Mouse (Mus musculus) cerebral cortex, adult 2 months (tissue): ENCODE data around the gene Pdzrn3.

Source experiments
- WGBS: fragments of 180-500 bp; shearing (Covaris S2); methylation state at CpG from one replicate; pipeline ENCODE4 v1.1.7; 2018; 5-methylcytosine and 5-hydroxymethylcytosine counted together

Pdzrn3 gene

DNA sequence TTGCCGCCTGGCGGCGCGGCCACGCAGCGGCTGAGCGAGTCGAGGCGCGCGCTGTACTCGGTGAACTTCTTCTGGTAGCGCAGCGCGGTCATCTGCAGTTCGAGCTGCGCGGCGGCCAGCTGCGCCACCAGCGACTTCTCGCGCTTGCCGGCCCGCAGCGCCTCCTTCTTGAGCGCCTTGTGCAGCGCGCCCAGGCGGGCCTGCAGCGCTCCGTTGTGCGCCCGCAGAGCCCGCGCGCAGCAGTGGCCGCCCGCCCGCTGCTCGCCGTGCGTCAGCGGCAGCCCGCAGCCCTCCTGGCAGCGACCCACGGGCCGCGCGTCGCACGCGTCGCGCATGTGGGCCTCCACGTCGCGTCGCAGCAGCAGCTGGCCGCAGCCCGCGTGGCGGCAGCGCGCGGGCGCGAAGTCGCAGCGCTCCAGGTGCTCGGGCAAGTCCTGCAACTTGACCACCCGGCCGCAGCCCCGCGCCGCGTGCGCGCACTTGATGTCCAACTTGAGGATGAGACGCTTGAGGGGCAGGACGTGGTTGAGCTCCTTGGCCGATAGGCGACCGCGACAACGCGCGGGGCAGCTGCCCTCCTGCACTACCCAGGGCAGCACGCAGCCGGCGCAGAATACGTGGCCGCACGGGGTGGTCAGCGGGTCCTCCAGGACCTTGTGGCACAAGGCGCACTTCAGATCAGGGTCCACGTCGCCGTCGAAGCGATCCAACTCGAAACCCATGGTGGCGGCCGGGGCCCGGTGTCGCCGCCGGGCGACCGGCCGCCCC is at the start of gene Pdzrn3:
Pdzrn3 (minus strand) TSS at position 731 of the 768 bp plus-strand sequence.
- under 1% methylated on average over 100 of the region's 111 CpGs for WGBS

DNA sequence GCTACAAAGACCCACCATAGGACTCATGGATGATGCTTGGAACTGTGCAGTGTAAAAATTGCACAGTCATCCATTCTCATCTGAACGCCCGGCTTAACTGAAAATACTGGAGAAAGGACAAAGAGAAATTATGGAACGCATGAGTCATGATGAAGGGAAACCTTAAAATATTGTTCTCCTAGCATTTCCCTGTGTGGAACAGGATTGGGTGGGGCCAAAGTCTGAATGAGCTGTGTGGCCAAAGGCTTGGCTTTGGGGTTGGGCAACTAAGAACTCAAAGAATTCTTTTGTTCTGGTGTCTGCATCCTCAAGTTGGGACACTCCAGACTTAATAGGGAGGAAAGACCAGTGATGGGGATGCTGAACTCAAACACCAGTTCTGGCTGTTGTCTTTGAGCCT is 49.6 kb upstream of the Pdzrn3 start:
- 60% methylated on average over 3 of the region's 3 CpGs for WGBS

DNA sequence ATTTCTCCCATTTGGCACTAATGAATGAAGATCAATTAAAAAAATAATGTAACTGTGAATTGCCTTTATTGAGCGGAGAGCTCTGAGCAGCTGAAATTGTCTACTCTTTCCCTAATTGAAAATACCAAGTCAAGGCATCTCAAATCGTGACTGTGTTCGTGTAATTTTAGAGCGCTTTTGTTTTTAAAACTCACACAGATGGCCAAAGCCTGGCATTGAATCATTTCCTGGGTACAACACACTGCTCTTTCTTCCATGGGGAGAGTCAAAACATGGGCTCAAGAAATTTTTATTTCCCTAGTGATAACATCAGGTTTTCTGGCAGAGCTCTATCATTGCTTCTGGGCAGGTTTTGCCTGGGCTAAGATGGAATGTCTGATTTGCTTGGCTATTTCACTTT is 48.6 kb upstream of the Pdzrn3 start:
- WGBS = 45% methylated on average over 4 of the region's 4 CpGs

DNA sequence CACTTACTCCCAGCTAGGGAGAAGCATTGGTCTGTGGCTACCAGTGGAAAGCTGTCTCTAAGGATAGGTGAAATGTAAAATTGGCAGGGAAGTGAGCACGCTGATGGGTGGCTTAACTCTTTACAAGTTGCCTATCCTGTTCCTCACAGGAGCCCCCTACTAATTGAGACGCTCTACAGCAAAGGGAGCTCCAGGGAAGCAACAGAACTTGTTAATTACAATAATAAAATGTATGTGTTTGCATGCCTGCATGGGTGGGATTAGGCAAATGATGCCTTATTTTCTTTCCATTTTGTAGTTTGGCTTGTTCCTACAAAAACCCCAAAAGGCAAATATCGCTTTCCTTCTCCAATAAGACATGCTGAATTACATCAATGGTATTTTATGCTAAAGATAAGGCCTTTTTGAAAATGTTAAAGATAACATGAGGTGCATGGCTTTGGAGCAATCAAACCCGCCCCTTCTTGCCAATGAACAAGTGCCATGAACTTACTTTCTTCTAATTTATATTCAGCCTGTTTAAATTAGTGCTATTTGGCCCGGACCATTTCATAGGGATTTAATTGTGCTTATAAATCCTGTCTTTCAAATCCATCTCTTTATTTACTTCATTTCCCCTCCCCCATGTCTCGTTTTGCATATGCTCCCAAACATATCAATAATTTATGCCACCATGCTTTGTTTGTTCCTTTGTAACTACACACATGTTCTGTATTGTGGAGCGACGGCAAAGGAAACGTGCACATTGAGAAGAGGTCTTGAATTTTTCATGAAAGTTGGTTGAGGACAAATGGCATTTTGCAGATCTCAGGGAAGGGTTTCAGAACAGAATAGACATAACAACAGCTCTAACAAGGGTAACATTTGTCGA is 44.6 kb upstream of the Pdzrn3 start:
- 65% methylated on average over 10 of the region's 10 CpGs for WGBS

DNA sequence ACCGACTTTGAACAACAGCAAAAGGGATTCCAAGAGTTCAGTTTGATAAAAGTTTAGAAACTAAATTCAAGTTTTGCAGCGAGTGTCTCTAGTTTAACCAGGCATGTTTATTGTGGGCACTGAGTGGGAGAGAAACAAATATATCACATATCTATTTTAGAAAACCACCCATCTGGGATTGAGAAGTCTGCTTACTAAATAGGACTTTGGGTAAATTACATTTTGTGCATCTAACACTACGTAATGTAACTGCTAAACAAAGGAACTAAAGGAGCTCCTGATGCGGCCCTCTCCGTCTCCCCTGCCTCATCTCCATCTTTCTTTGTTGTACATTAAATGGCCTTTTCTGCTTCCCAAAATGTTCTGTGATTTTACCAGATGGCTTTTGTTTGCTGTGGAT is 40.5 kb upstream of the Pdzrn3 start:
- WGBS = 73% methylated on average over 5 of the region's 5 CpGs

DNA sequence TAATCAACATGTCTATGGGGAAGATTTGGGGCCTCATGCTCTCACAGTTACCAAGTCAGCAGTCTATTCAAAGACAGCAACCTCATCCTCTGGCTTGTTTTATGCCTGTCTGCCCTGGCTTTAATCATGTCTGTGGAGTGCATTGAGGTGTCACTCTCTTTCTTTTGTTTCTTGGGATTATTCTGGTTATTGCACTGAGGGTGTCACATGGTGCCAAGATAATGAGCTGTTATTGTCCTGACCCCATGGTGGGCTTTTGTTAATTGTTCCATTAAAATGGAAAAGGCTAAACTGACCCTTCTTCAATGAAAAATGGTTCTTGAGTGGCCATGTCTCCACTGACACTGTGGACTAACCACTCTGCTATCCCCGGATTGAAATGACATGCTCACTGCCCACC is 34.0 kb upstream of the Pdzrn3 start:
- WGBS = 20% methylated on average over 1 of the region's 1 CpGs

DNA sequence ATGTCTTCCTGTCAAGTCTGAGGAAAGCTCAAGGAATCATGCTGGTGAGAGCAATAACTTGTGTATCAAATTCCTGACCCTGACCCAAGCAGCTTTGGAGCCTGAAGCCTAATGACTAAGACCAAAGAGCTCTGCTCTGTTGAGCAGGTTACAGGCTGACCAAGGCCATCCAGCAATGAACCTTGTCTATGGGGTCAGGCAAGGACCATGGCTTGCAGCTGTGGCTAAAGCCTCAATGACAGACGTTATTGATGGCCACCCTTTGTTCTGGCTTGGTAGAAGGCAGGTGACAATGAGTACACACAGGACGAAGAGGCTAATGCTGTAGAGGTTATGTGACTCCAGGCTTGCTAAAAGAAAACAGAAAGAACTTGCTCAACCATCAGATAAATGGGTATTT is 33.4 kb upstream of the Pdzrn3 start:
- 61% methylated on average over 2 of the region's 2 CpGs for WGBS

DNA sequence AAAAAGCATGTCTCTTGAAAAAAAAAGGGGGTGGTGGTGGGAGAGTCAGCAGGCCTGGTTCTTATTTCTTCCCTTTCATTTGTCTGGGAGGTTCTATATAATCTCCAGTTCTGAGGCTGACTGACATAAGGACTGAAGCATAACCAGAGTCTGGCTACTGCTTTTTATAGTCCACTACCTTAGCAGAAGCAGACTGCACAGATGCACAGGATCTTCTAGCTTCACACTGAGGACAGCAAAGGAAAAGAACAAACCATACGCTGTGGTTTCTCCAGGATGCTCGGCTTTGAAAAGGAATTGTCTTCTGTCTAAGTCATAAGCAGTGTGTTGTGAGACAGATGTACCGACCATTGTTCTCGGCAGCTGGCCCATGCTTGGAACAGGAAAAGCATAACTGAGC is 19.0 kb upstream of the Pdzrn3 start:
- 47% methylated on average over 4 of the region's 4 CpGs for WGBS

DNA sequence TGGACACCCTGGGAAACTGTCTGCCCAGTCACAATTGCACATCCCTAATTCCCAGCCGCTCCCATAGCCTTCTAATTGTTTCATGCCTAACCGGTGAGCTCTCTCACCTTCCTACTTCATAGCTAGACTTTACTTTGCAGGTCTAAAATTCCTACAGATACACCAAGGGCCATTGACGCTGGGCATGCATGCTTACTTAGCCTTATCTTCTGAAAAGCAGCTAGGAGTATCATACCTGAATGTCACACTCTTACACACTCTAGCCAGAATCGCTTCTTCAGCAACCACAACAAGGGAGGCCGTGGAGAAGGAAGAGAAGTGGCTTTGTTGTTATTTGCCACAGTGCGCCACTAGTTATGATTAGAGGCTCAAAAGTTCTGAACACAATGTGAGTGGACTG is 18.2 kb upstream of the Pdzrn3 start:
- WGBS = 91% methylated on average over 6 of the region's 6 CpGs

DNA sequence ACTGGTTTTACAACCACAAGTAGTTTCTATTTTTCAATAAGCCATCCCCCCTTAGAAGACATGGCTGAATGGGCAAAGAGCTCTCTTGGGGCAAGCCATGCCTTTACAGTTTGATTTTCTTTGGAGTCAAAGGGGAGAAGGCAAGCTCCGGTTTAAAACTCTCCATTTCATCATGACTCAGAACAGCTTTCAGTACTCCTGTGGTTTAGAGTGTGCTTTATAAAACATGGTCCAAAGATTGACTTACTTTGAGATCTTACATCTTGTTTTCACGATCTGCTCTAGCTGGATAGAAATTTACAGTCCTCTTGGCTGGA is 15.1 kb upstream of the Pdzrn3 start:
- 73% methylated on average over 2 of the region's 2 CpGs for whole genome bisulfite sequencing

DNA sequence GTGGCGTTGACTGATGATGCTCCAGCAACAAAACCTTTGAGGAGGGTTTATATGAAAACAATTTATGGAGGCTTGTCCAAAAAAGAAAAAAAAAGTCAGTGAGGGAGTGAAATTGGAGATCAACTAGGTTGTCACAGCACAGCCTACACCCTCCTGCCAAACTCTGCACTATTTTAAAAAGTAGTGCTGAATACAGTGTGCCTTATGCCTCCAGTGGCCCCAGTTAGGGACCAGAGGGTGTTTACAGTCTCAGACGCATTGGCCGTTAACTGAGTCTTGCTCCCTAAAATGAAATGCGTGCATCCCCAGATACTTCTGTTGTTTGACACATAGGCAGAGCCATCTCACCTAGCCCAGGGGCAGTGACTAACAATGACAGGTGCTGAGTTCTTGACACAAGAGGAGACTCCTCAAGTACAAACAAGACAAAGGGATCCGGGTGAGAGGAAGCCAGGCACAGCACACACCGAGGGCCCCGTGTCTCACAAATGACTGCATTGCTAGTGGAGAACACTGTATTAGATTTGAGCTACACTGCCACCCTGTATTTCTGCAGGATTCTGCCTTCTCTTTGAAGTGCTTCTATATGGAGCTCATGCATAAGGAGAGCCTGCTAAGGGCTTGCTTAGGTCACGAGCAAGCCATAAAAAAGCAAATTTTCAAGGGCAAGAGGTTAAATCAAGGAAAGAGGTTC is 14.6 kb upstream of the Pdzrn3 start:
- 88% methylated on average over 8 of the region's 8 CpGs for WGBS

DNA sequence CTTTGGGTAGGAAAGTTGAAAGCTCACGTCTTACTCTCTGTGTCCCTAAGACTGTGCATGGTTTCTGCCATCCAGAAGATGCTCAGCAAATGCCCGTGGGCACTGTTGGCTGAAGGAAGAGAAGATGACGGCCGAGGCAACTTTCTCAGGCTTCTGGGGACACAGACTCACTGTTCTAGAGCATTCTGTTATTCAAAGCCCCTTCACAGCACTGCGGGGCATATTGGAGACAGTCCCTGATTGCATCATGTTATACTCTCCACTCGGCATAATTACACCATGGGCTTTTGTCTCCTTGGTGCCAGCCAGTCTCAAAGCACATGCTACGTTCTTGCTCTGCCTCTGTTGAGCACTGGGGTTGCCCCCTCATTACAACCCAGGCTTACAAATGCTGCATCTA is 7.8 kb upstream of the Pdzrn3 start:
- 63% methylated on average over 7 of the region's 7 CpGs for WGBS

DNA sequence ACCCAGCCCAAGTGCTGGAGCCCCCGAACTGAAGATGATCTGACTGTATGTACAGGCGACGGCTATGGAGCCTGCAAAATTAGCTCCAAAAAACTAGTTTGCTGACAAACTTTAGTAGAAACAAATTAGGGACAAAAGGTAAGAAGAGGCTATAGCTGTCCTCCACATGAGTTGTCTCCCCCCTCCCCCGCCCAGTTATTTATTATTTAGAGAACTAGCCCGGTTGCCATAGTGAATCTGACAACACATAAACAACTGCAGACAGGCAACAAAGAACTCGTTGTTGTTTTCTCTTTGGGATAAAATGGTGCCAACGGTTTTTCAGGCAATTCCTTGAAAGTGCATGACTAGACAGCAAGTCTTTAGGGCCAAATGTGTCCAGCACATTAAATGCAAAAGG is 7.3 kb upstream of the Pdzrn3 start:
- WGBS = 59% methylated on average over 7 of the region's 7 CpGs

DNA sequence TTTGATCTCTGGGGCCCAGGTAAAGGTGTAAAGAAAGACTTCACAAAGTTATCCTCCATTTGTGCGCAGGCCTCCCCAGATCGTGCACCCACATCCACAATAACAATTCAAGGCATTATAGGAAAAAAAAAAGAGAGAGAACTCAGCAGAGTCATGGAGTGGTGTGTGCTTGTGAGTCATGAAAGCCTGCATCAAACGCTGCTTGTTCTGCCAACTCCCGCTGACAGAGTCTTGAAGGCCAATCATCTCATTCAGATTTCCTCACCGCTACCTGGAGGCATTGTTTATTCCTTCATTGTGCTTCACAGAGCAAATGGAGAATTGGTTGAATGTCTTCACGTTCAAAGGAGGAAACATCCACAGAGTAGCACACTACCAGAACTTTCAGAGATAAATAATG is 6.8 kb upstream of the Pdzrn3 start:
- WGBS = 61% methylated on average over 6 of the region's 6 CpGs

DNA sequence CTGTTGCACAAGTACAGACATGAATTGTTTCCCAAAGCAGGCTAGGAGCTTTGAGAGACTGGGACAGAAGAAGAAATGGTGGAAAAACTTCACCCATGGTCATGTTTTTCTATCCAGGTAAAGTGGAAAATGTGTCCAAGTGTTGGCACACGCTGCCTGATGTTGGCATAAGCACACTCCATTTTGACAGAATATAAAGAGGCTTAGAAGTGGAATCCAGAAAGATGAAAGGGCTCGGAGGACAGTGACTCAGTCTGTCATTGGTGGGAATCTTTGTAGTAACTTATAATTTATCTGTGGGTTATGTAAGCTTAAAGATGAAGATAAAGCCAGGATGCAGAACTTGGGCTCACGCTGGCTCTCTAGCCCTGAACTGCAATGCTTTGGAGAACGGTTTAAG is 5.2 kb upstream of the Pdzrn3 start:
- WGBS = 80% methylated on average over 4 of the region's 4 CpGs

DNA sequence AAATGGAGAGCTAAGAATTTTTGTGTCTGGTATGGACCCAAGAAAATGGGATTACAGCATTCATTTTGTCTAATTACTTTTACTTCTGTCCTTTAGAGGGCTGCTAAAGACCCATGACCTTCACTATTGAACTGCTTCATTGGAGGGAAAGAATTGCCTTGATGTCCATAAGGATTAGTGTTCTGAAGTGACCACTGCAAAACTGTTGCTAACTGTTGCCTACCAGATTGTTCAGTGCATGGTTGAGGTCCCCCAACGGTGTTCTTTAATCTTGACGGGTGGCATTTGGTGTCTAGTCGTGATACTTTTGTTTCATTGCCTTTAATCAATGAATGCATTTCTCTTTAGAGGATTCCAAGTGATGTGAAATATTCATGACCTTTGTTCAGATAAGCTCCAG is 1.8 kb upstream of the Pdzrn3 start:
- WGBS = 78% methylated on average over 3 of the region's 3 CpGs

DNA sequence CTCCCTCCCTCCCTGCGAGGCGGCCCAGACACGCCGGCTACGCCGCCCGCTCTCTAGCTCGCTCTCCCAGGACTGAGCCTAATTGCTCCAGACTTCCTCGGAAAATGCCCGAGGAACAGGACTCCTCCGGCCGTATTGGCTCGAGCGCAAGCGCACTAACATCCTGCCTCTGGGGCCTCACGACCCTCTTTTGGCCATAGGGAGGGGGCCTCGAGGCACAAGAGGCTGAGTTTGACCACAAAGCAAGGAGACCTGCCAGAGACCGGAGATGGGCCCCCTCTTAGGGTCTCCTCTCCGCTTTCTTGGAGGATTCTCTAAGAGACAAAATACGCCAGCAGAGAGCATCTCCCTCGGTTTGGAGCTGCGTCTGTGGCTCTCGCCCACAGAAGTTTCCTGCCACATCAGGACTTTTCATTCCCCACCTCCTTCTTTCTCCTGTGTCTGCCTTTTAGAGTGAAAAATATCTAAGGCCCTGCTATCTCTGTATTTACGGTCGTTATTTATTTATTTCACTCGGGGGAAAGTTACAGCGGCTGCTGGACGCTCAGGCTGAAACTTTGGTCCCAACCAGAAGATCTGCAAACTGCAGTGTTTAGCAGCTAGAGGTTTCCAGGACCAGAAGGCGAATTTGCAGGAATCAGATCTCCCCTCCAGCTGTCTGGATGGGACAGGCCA is 375 bp upstream of the Pdzrn3 start:
- WGBS = under 1% methylated on average over 29 of the region's 29 CpGs

DNA sequence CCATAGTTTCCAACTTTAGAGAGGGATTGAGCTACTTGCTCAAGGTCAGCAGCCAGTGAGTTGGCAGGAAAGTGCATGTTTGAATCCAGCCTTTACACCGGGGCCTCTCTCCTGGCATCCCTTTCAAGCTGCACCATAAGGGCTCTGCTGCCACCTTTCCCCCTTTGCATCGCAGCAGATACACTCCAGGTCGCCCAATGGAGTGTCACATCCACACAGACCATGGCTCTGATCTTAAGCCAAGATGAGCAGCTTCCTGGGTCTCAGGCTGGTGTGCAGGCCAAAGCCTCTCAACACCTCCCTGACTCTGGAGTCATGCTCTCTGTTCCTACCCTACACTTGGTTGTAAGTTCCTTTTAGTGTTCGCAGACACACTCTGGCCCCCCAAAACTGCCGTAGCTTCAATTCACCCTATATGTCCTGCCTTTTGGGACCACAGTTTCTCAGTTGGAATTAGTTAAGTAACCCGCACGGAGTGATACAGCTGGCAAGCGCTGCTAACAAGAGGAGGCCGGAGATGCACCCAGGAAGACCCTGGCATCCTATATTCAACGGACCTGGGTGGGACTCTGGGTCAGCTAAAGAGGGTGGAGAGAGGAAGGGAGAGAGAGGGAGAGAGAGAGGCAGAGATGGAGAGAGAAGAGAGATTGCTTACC is 1.1 kb downstream of the Pdzrn3 start:
- 21% methylated on average over 10 of the region's 10 CpGs for WGBS

DNA sequence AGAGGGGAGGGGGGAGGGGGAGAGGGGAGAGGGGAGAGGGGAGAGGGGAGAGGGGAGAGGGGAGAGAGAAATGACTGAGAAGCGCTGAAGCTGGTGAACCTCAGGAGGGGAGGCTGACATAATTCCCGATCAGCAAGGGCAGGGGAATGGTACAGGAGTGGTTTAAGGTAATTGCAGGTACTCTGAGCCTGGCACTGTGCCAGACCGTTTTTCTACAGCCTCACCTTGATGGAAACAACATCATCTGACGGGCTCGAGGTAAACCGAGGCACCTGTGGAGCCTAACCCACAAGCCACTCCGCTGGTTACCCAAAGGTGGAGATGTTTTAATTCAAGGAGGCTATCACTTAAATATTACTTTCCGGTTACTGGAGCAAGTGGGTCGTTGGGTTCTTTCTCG is 1.6 kb downstream of the Pdzrn3 start:
- whole genome bisulfite sequencing = 49% methylated on average over 10 of the region's 10 CpGs

DNA sequence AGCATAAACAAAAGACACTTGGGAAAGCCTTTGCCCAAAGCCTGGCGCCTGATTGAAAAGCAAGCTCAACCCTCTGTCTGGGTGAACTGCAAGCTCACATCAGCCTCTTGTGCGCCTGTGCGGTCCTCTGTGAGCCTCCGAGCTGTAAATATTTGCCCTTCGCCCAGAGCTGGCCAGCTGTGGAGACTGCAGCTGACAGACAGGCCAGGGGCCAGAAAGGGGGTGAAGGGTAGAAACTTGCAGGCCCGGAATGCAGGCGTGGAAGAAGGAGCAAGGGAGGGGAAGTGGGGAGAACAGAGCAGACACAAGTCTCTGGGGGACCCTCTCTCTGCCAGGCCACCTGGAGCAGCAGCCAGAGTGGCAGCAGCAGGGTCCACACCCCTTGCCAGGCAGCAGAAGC is 3.0 kb downstream of the Pdzrn3 start:
- 21% methylated on average over 7 of the region's 7 CpGs for WGBS

DNA sequence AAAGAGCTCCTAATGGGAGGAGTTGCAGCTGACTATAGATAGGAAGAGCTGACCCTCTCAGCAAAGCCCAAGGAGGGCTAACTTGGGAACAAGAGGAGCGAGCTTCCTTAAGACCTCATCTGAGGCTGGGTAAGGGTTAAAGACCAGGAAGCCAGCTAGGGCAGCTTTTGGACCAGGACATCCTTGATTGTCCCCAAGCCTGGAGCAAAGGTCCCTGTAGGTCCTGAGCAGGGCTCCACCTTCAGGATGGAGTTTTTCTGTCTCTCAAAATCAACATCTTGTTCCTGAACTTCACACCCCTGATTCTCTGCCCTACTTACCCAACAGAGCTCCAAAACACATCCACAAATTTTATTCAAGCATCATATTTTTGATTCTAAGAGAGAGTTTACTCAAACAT is 3.5 kb downstream of the Pdzrn3 start:
- 69% methylated on average over 1 of the region's 1 CpGs for WGBS

DNA sequence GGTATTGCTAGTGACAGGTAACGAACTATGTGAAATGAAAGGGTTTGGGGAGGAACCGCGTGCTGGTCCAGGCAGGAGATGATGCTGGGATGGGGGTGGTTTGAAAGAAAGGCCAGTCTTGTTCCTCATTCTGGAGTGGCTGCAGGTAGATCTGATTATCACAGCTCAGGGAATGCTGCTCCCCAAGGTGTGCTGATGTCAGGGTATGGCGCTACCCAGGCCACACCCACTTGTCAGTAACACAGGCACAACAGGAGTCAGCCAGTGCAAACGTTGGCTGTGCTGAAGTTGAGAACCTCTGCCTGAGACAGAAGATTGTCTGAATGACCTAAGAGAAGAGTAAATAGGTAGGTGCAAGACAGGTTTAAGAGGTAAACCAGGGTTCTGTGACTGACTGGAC is 4.7 kb downstream of the Pdzrn3 start:
- 84% methylated on average over 5 of the region's 5 CpGs for WGBS
